Mouse (Mus musculus): ENCODE results near the gene Lag3. TPM values are rescaled to one million over a fixed set of nuclear protein-coding genes. Genes with fewer than 3 reads are reported as not detected.

Gene Lag3
- 2.1 and 2.8 TPM in 2 replicates for polyA plus RNA-seq (2014; fragmentation: Nextera tagmentation; extraction: Ambion mirVana)

DNA sequence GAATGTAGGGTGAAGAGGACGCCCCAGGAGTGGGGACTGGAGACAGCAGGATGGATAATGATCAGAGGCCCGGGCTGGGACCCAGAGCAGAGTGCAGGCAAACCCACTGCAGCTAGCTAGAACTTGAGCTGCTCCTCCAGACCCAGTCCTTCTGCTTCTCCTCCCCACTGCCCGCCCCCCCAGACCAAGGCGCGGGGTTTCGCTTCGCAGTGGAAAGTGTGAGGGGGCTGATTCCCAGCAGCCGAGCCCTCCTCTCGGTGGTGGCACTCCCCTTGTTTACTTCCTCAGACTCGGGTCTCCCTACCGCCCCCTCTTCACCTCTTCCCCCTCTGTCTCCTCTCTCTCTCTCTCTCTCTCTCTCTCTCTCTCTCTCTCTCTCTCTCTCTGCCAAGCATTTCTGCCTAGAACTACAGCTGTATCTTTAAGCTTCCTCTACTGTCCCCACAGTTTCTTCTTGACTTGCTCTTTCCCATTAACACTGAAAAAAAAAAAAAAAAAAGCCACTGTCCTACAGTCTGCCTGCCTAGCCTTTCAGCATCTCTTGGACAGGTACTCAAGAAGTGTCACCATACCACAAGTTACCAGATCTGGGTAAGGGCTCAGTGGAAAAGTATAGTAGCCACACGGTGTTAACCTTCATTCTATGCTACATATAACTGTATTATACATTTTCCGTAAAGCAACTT is at the start of gene Lag3:
TSS of gene Lag3 (minus strand) at position 173 of the 686 bp plus-strand sequence.
- no peak within 1 kb of the TSS for H3K4me3 ChIP-seq (replicated peaks; ENCODE audit: low read length)
- H3K9ac ChIP-seq = peak within 1 kb of the TSS; percentile 55; the same call in 1 of the 2 replicates
- DNase-seq (ENCODE audit: low spot score) = no peak
- 21% methylated on average over 13 of the region's 13 CpGs for WGBS
- peaks cover 28% of the 10 kb centered on the region for H3K36me3 ChIP-seq (replicated peaks; ENCODE audit: control insufficient read depth, insufficient read depth)
- no peak within 1 kb of the TSS for H3K4me2 ChIP-seq (replicated peaks)
- H3K9me3 ChIP-seq (ENCODE audit: control insufficient read depth, low read length) = no peaks in the 10 kb centered on the region
- H3K27me3 ChIP-seq (ENCODE audit: control insufficient read depth, insufficient read depth, low read length) = no peaks in the 10 kb centered on the region
- no peak for ATAC-seq (ENCODE audit: low FRiP score)
- H3K4me1 ChIP-seq (replicated peaks; ENCODE audit: control insufficient read depth, insufficient read depth, low read length) = peaks cover 34% of the 10 kb centered on the region
- no peak within 1 kb of the TSS for H3K27ac ChIP-seq

DNA sequence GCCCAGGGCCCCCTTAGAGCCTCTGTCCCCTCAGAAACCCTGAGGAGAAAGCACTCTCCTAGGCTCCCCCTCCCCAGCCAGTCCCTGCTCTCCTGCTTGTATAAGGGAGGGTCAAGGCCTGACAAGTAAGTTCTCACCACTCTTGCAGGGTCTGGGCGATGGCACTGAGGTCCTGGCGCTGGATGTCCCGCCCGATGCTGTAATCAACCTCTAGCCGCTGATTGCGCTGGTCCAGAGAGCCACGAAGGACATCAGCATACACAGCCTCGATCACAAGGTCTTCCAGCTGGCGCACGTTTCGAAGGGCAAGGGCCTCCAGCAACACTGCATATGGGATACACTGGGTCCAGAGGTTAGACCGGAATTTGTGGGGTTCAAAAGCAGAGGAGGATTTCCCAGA is 49.5 kb upstream of the Lag3 start:
- H3K36me3 ChIP-seq (replicated peaks; ENCODE audit: control insufficient read depth, insufficient read depth) = peaks cover 66% of the 10 kb centered on the region
- no peak overlapping the region for H3K9ac ChIP-seq

DNA sequence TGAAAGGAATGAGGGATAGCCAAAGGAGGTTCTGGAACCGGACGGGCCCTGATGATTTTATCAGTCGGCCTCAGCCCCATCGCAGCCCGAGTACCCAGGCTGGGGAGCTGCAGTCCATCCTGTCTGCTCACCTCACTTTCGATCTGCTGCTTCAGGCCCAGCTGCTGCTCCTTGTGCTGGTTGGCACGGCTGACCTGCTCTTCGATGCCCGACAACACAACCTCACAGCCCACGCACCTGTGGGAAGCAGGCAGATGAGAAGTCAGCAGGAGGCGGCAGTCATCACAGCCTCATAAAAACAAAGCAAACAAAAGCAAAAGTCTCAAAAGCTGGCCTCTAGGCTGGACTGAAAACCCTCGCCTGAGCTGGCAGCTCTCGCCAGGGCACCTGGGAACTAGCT is 48.5 kb upstream of the Lag3 start:
- Histone ChIP-seq H3K27me3 (ENCODE audit: control insufficient read depth, insufficient read depth, low read length) (no peaks in the 10 kb centered on the region), H3K36me3 (replicated peaks; ENCODE audit: control insufficient read depth, insufficient read depth) (peaks cover 74% of the 10 kb centered on the region), H3K4me2 (replicated peaks) (no peak overlapping the region), H3K9me3 (ENCODE audit: control insufficient read depth, low read length) (no peaks in the 10 kb centered on the region), H3K27ac (no peak overlapping the region), H3K9ac (no peak overlapping the region), H3K4me3 (replicated peaks; ENCODE audit: low read length) (no peak overlapping the region), H3K4me1 (replicated peaks; ENCODE audit: control insufficient read depth, insufficient read depth, low read length) (peaks cover 7% of the 10 kb centered on the region)
- DNase-seq (ENCODE audit: low spot score) (no peak), ATAC-seq (ENCODE audit: low FRiP score) (no peak)
- WGBS = 97% methylated on average over 13 of the region's 13 CpGs

More for the DNA sequence above, 49.5 kb upstream of the Lag3 start:
- H3K9me3 ChIP-seq (ENCODE audit: control insufficient read depth, low read length) = no peaks in the 10 kb centered on the region
- no peak for DNase-seq (ENCODE audit: low spot score)
- H3K4me1 ChIP-seq (replicated peaks; ENCODE audit: control insufficient read depth, insufficient read depth, low read length) = peaks cover 7% of the 10 kb centered on the region
- no peak overlapping the region for H3K4me2 ChIP-seq (replicated peaks)
- no peak overlapping the region for H3K4me3 ChIP-seq (replicated peaks; ENCODE audit: low read length)
- ATAC-seq (ENCODE audit: low FRiP score) = no peak
- H3K27me3 ChIP-seq (ENCODE audit: control insufficient read depth, insufficient read depth, low read length) = no peaks in the 10 kb centered on the region
- H3K27ac ChIP-seq = no peak overlapping the region
- 97% methylated on average over 12 of the region's 12 CpGs for WGBS

DNA sequence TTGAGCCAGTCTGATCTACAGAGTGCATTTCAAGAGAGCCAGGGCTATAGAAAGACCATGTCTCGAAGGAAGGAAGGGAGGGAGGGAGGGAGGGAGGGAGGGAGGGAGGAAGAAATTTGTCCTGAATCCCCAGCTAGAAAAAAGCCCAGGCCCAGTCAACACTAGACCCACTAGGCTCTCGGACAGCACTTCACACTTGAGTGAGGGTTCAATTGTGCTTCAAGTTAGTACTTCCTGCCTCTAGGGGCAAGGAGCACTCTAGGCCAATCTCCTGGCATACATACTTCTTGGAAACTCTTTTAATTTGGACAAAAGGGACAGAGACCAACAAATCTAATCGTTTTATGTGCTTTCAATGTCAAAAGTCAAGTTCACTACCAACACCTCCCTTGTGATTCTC is 46.6 kb upstream of the Lag3 start:
- no peak for ATAC-seq (ENCODE audit: low FRiP score)
- Histone ChIP-seq H3K9me3 (ENCODE audit: control insufficient read depth, low read length) (no peaks in the 10 kb centered on the region), H3K9ac (no peak overlapping the region), H3K36me3 (replicated peaks; ENCODE audit: control insufficient read depth, insufficient read depth) (peaks cover 74% of the 10 kb centered on the region), H3K4me3 (replicated peaks; ENCODE audit: low read length) (no peak overlapping the region), H3K4me1 (replicated peaks; ENCODE audit: control insufficient read depth, insufficient read depth, low read length) (no peaks in the 10 kb centered on the region), H3K27ac (no peak overlapping the region), H3K4me2 (replicated peaks) (no peak overlapping the region), H3K27me3 (ENCODE audit: control insufficient read depth, insufficient read depth, low read length) (no peaks in the 10 kb centered on the region)
- DNase-seq (ENCODE audit: low spot score) = no peak
- WGBS = 91% methylated on average over 3 of the region's 3 CpGs

DNA sequence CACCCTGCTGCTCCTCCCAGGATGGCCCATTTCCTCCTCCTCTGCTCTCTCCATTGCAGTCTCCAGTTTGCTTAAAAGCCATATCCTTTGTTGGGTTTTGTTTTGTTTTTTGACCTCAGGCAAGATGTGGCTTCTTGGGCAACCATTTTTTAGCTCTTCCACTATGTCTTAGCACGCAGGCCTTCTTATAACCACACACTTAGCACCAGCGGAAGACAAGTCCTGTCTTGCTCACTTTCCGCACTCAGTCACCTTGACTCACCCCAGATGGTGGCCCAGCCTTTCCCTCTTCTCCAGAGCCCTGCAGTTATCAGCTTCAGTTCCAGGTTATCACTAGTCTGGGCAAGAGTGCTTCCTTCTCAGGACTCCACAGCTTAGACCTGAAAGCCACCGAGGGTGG is 43.7 kb upstream of the Lag3 start:
- no peak overlapping the region for H3K27ac ChIP-seq
- no peak overlapping the region for H3K4me2 ChIP-seq (replicated peaks)
- H3K36me3 ChIP-seq (replicated peaks; ENCODE audit: control insufficient read depth, insufficient read depth) = peaks cover 49% of the 10 kb centered on the region
- H3K27me3 ChIP-seq (ENCODE audit: control insufficient read depth, insufficient read depth, low read length) = no peaks in the 10 kb centered on the region
- H3K4me1 ChIP-seq (replicated peaks; ENCODE audit: control insufficient read depth, insufficient read depth, low read length) = no peaks in the 10 kb centered on the region
- no peak for ATAC-seq (ENCODE audit: low FRiP score)
- no peak overlapping the region for H3K4me3 ChIP-seq (replicated peaks; ENCODE audit: low read length)
- no peak for DNase-seq (ENCODE audit: low spot score)
- WGBS = 96% methylated on average over 4 of the region's 4 CpGs
- H3K9me3 ChIP-seq (ENCODE audit: control insufficient read depth, low read length) = no peaks in the 10 kb centered on the region
- no peak overlapping the region for H3K9ac ChIP-seq

DNA sequence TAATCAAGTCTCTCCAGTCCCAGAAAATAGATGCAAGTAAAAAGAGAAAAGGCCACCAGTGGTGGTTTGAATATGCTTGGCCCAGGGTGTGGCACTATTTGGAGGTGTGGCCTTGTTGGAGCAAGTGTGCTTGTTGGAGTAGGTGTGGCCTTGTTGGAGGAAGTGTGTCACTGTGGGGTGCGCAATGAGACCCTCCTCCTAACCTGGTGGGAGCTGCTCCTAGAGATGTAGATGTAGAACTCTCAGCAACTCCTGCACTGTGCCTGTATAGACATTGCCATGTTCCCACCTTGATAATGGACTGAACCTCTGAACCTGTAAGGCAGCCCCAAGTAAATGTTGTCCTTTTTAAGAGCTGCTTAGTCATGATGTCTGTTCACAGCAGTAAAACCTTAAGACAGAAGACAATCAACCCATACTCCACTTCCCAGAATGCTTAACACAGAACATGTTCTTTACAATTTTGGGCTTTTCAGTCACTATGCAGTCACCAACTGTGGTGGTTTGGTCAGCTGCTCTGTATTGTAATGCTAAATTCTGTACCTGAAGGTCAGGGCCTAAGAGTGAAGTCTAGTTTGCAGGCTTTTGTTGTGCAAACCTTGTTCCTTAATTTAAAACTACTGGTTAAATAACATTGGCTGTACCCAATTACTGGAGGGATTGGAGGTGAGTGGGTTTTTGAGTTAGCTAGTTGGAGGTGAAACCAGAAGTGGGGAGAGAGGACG is 42.6 kb upstream of the Lag3 start:
- Histone ChIP-seq H3K9me3 (ENCODE audit: control insufficient read depth, low read length) (no peaks in the 10 kb centered on the region), H3K27me3 (ENCODE audit: control insufficient read depth, insufficient read depth, low read length) (no peaks in the 10 kb centered on the region), H3K27ac (no peak overlapping the region), H3K9ac (no peak overlapping the region), H3K4me1 (replicated peaks; ENCODE audit: control insufficient read depth, insufficient read depth, low read length) (no peaks in the 10 kb centered on the region), H3K36me3 (replicated peaks; ENCODE audit: control insufficient read depth, insufficient read depth) (peaks cover 38% of the 10 kb centered on the region), H3K4me2 (replicated peaks) (no peak overlapping the region), H3K4me3 (replicated peaks; ENCODE audit: low read length) (no peak overlapping the region)
- no peak for DNase-seq (ENCODE audit: low spot score)
- 87% methylated on average over 2 of the region's 2 CpGs for WGBS
- no peak for ATAC-seq (ENCODE audit: low FRiP score)

DNA sequence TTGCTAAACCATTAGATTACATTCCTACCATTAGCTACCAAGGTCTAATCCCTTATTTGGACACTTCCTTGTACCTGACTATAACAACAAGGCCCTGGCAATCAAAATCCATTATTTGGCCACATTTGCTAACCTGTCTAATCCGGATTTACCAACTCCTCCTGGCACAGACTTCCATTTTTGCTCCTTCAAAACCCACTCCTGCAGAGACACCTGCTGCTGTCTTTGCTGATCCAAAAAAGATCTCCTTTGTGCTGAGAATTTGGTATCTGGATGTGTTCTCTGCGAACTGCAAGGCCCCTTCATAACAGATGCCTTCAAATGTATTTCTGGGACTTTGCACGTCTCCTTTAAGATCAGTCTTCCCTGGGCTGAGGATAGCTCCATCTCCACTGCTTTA is 32.0 kb upstream of the Lag3 start:
- 95% methylated on average over 3 of the region's 3 CpGs for WGBS
- no peaks in the 10 kb centered on the region for H3K9me3 ChIP-seq (ENCODE audit: control insufficient read depth, low read length)
- no peak for DNase-seq (ENCODE audit: low spot score)
- H3K4me3 ChIP-seq (replicated peaks; ENCODE audit: low read length) = no peak overlapping the region
- no peak overlapping the region for H3K4me2 ChIP-seq (replicated peaks)
- H3K4me1 ChIP-seq (replicated peaks; ENCODE audit: control insufficient read depth, insufficient read depth, low read length) = no peaks in the 10 kb centered on the region
- H3K9ac ChIP-seq = no peak overlapping the region
- ATAC-seq (ENCODE audit: low FRiP score) = no peak
- H3K36me3 ChIP-seq (replicated peaks; ENCODE audit: control insufficient read depth, insufficient read depth) = peaks cover 6% of the 10 kb centered on the region
- no peaks in the 10 kb centered on the region for H3K27me3 ChIP-seq (ENCODE audit: control insufficient read depth, insufficient read depth, low read length)
- no peak overlapping the region for H3K27ac ChIP-seq

DNA sequence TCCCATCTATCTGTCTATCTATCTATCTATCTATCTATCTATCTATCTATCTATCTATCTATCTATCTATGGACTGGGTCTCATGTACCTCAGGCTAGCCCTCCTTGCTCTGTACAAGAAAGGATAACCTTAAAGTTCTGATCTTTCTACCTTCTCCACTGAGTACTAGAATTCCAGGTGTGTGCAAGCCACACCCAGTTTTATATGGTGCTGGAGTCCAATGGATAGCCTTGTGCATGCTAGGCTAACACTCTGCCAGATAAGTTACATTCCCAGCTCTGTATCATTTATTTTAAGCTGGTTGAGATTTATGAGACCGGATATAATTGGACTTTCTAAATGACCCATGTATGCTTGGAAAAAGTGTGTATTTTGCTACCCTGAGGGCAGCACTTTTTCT is 30.2 kb upstream of the Lag3 start:
- DNase-seq (ENCODE audit: low spot score) = no peak
- Histone ChIP-seq H3K9ac (no peak overlapping the region), H3K4me1 (replicated peaks; ENCODE audit: control insufficient read depth, insufficient read depth, low read length) (no peaks in the 10 kb centered on the region), H3K27me3 (ENCODE audit: control insufficient read depth, insufficient read depth, low read length) (no peaks in the 10 kb centered on the region), H3K27ac (no peak overlapping the region), H3K9me3 (ENCODE audit: control insufficient read depth, low read length) (no peaks in the 10 kb centered on the region), H3K4me2 (replicated peaks) (no peak overlapping the region), H3K36me3 (replicated peaks; ENCODE audit: control insufficient read depth, insufficient read depth) (peaks cover 24% of the 10 kb centered on the region), H3K4me3 (replicated peaks; ENCODE audit: low read length) (no peak overlapping the region)
- no peak for ATAC-seq (ENCODE audit: low FRiP score)
- 98% methylated on average over 1 of the region's 1 CpGs for WGBS

DNA sequence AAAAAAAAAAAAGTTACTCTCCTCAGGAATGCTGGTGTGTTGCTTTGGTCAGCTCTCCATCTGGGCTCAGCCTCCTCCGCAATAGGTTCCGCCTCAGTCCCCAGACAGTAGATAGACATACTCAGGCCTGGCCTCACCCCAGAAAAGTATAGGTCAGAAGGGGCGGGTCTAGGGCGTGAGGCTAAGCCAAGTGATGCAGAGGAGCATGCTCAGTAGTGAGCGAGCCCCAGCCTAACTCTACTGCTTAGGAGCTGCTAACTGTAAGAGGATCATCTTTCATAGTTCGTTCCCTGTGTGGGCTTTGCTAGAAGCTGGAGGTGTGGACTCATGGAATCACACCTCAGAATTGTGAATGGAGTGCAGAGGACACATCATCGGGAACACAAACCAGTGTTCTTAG is 27.0 kb upstream of the Lag3 start:
- DNase-seq (ENCODE audit: low spot score) = no peak
- H3K4me2 ChIP-seq (replicated peaks) = no peak overlapping the region
- H3K9me3 ChIP-seq (ENCODE audit: control insufficient read depth, low read length) = no peaks in the 10 kb centered on the region
- no peak overlapping the region for H3K4me3 ChIP-seq (replicated peaks; ENCODE audit: low read length)
- no peaks in the 10 kb centered on the region for H3K27me3 ChIP-seq (ENCODE audit: control insufficient read depth, insufficient read depth, low read length)
- H3K9ac ChIP-seq = no peak overlapping the region
- H3K27ac ChIP-seq = no peak overlapping the region
- H3K4me1 ChIP-seq (replicated peaks; ENCODE audit: control insufficient read depth, insufficient read depth, low read length) = no peaks in the 10 kb centered on the region
- WGBS = 96% methylated on average over 7 of the region's 7 CpGs
- H3K36me3 ChIP-seq (replicated peaks; ENCODE audit: control insufficient read depth, insufficient read depth) = peaks cover 55% of the 10 kb centered on the region
- ATAC-seq (ENCODE audit: low FRiP score) = no peak
